Mouse (Mus musculus) cerebellum, postnatal 4 days (tissue): ENCODE results near the gene Itpr1.

Experiments
- DNase-seq, 2 experiments: peaks; one replicate each; pipeline ENCODE4 v3.0.0; 2022; ENCODE audit warnings: low spot score in 2 of 2, mixed read lengths in 1 of 2

The Itpr1 gene

GRCm38 (mm10) chr6:108277622-108278396 is 64.9 kb downstream of the Itpr1 start:
- DNase-seq = no peak

- DNase-seq = no peak
These were observed 66.1 kb downstream of the Itpr1 start for GRCm38 (mm10) chr6:108278826-108279630.

DNA sequence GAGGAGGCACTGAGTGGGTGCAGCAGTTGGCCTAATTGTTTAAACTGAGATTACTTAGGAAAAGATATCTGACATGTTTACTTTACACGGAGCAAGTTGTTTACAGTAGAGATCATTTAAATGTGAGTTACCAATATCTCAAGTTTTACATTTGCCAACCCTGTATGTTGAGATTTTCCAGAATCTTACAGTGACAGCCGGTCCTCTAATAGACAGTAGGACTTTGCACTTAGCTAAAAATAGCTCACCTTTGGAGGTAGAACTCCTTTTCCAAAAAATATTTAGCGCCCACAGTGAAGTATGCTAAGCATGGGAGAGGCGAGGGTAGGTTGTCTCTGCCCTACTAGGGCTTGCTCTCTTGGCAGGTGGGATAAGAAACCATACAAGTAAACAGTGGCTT is 69.2 kb downstream of the Itpr1 start:
- DNase-seq = no peak

DNA sequence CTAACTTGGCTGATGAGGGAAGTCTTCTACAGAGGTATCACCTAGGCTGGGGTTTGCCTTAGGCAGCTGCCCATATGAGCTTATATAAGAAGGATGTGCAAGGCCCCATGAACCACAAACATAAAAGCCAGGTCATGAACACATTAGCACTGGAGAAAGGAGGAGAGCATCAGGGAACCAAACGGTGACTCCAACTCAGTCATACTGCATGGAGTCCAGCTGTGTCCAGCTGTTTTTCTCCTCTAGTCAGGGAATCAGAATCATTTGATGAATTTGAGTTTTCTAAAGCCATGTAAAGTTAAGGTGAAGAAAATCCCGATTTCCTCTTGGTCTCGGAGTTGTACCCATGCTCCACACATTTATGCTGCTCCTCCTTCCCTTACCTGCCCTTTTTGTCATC is 69.7 kb downstream of the Itpr1 start:
- no peak for DNase-seq

DNA sequence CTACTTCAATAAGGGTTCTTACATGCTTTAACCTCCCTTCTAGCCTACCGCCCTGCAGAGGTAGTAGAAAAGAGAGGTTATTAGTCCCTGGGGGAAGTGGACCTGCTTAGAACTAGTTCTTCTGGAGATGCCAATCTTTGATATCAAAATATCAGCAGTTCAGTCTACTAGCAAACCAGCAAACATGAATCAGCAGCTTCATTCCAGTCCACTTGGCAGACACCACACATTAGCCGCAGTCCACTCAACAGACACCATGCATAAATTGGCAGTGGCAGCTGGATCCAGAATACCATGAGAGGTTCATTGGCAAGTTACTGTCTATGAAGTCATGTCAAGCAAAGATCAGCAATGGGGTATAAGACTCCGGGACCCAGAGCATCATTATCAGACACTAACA is 71.8 kb downstream of the Itpr1 start:
- no peak for DNase-seq

- DNase-seq = no peak
These were observed 76.1 kb downstream of the Itpr1 start for GRCm38 (mm10) chr6:108288979-108289378.

GRCm38 (mm10) chr6:108290978-108291377 is 78.1 kb downstream of the Itpr1 start:
- DNase-seq = no peak

- DNase-seq = no peak
These were observed 78.7 kb downstream of the Itpr1 start for GRCm38 (mm10) chr6:108291556-108291955.

DNA sequence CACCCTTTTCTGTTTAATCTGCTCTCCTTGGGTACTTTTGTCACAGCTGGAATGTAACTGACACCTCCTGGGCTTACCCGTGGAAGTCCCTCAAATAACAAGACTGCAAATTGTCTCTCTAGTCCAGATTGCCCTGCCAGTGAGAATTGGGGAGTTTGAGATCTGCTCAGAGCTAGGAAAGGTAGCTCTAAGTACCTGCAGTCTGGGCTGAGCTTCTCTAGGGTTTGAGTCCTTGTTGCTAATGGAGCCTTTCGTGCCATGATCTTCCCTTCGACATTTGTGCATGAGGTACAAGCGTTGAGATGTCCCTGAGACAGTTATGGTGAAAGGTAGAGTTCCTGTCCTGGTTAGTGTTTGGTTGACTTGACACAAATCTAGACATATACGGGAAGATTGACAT is 89.0 kb downstream of the Itpr1 start:
- no peak for DNase-seq

- DNase-seq = no peak
These were observed 91.0 kb downstream of the Itpr1 start for GRCm38 (mm10) chr6:108303619-108304567.

DNA sequence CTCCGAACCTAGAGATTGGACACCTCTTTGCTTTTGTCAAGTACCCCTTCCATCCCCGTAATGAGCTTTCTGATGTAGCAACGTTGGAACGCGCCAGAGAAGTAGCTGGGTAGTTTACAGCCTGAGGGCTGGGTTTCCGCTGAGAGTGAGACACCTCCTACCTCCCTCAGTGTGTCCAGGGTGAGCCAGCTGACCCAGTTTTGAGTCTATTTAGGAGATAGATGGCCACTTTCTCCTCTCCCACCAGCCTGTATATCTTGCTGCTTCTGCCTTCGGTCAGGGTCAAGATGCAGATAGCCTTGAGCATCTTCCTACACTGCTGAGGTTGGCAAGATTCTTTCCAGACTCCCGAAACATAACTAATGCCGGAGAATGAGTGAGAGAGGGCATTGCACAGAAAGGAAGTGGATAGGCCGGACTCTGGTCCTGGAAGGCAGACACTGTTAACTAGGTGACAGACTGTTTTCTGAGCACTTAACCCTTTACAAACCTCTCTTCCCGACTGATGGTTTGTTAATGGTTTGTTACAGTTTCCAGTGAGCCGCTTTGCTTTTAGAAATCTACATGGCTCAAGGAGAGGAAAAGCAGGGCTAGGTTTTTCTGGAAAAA is 92.4 kb downstream of the Itpr1 start:
- no peak for DNase-seq

DNA sequence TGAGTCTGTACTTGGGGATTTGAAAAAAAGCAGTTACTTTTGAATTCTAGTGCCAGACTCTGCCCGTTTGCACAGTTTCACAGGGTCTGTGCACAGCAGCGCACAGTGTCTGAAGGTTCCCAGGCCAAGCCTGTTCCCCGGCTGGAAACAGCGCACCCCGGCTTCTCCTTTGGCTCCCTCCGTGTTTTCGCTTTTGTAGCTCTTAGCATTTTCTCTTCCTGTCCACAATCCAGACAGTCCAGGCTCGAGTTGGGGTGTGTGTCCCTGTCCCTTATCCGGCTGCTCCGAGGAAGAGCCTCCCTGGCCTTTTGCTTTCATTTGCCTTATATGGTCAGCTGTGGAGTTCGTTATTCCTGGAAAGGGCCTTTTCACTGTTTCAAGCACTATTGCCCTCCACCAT is 93.3 kb downstream of the Itpr1 start:
- DNase-seq = peak in 1 of 2 experiments; percentile 8

GRCm38 (mm10) chr6:108306910-108307584 is 94.2 kb downstream of the Itpr1 start:
- DNase-seq = no peak

- DNase-seq = no peak
These were observed 94.9 kb downstream of the Itpr1 start for GRCm38 (mm10) chr6:108307770-108308169.

DNA sequence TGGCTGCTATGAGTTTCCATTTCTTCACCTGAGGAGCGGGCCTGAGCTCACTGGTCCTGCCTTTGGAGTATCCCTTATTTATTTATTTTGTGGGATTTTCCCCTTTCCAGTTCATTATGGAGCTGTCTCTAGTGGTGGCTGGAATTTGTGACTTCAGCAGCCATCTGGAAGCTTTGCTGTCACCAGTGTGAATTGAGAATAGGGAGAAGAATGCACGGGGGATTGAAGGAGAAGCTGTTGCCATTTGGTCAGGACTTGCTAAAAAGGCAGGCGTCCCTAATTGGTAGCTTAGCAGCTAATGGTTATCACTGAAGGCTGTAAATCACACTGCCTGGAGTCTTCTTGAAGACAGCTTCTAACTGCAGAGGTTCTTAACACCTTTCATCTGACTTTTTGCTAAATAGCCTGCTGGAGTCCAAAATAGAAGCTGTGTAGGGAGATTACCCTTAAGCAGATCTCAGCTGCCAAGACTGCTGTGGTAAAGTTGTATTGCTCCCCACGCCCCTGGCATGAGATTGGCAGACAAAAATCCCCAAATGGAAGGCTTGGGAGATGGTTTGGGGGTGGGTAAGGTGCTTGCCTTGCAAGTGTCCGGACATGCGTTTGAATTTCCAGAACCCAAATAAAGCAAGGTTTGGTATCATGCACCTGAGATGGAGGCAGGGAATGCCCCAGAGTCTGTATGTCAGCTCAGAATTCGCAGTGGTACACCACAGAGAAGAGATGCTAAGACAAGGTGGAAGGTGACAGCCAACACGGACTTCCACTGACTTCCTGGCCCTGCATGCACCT is 96.7 kb downstream of the Itpr1 start:
- DNase-seq = no peak

DNA sequence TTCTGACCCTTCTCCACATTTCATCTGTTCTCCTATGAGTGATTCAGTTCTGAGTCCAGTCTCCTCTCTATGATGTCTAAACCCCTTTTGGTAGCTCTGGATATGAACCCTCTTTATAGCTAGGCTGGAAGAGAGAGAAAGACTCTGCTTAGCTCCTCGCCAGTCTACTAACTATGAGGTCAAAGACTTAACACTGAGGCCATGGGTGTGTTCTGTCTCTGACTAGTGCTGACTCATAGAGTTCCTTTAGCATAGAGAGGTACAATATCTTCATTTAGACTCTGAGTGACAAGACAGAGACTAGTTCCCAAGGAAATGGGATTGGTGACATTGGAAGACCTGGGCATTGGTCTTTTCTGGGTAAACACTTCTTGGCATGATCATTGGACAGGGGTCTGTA is 100.2 kb downstream of the Itpr1 start:
- no peak for DNase-seq

GRCm38 (mm10) chr6:108313997-108314396 is 101.1 kb downstream of the Itpr1 start:
- no peak for DNase-seq

DNA sequence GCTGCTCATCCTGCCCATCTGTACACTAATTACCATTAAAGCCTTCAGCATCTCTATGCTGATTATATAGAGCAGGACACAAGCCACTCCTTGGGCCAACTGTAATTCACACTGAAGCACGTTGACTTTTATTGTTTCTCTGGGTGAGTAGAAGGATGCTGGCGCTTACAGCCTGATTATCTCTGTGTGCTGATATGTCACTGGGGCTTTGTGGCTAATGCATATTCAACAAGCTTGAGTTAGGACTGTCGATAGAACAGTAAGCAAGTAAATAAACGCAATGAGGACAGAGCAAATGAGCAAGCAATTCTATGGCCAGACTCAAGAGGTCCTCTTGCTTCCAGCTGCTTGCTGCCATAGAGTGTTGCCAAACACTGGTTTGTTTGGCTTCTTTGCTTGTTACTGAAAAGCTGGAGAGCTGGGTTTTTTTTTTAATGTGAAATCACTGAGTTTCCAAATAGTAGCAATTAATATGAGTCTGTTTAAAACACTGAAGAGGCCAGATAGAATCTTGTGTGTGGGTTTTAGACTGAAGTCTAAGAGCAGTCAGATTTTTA is 103.5 kb downstream of the Itpr1 start:
- DNase-seq = no peak

- no peak for DNase-seq
These were observed 104.1 kb downstream of the Itpr1 start for GRCm38 (mm10) chr6:108316951-108317350.

DNA sequence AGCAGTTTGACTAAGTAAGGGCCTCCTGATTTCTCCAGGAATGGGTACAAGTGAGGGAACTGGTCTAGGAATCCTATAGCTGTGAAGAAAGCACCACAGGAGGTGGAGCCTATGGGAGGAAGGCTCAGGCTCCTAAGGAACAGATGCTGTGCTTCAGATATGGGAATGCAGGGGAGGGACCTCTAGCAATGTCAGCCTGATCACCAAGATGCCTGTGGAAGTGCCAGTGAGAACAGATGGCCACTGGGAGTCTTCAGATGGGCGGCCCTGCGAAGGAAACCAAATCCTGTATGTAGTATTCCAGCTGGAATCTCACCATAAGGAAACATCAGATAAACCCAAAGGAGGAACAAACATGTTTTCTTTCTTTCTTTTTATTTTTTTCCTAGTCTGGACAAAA is 108.8 kb downstream of the Itpr1 start:
- no peak for DNase-seq
